Mouse (Mus musculus): ENCODE results near the gene Gm45062. TPM values are rescaled to one million over a fixed set of nuclear protein-coding genes. Genes with fewer than 3 reads are reported as not detected.

The Gm45062 gene
- polyA plus RNA-seq, 1 experiment = not detected

DNA sequence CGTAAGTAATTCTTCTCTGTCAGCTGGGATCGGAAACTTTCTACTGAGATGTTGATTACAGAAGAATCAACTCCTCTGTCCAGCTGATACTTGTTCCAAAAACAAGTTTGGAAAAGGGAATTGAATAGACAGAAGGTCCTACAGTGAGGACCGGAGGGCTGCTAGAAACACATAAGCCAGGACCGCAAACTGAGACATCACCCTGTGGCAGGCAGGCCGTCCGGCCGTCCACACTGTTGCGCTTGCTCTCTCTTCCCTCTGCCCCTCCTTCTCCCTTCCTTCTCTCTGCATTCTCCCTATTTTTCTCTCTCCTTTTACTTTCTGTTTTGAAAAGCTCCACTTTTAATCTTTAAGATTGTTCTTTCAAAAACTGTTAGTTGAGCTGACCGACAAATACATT lies 332.4 kb downstream of the Gm45062 start:
- H3K4me1 ChIP-seq (ENCODE audit: control insufficient read depth, insufficient read depth, insufficient read length) = no peaks in the 10 kb centered on the region
- no peak for DNase-seq (ENCODE audit: low read depth in 1 of 2, low spot score in 2 of 2)
- no peak overlapping the region for H3K27ac ChIP-seq (ENCODE audit: insufficient read depth, low read length)
- 94% methylated on average over 9 of the region's 9 CpGs for WGBS
- no peaks in the 10 kb centered on the region for H3K27me3 ChIP-seq (ENCODE audit: control insufficient read depth, insufficient read depth, low read length)
- peaks cover 11% of the 10 kb centered on the region for H3K36me3 ChIP-seq (ENCODE audit: control insufficient read depth, insufficient read depth, low read length)
- no peak for TF ChIP-seq CTCF (IDR thresholded peaks at IDR 0.05; ENCODE audit: extremely low read depth, insufficient read depth, insufficient read length, insufficient replicate concordance)
- no peak for TF ChIP-seq POLR2A (IDR thresholded peaks at IDR 0.05; ENCODE audit: low read depth, low read length)
- H3K4me3 ChIP-seq (ENCODE audit: extremely low read depth, insufficient read depth, insufficient read length) = no peak overlapping the region

DNA sequence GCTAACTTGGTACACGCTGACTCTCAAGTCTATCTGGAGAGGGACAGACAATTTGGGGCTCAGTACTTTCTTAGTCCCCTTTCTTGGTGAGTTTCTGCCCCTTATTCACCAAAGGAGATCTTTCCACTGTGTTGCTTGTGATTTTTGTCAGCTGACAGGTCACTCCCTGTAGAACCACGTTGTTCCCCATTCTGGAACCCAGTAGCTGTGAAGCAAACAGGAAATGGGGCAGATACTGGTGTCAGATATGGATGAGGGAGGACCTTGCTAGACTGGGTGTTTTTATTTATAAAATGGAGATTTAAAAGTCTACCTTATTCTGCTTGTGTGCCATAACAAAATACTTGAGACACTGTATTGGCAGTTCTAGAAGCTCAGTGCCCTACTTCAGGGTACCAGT lies 358.1 kb downstream of the Gm45062 start:
- no peaks in the 10 kb centered on the region for H3K36me3 ChIP-seq (ENCODE audit: control insufficient read depth, insufficient read depth, low read length)
- 51% methylated on average over 2 of the region's 2 CpGs for WGBS
- no peak for DNase-seq (ENCODE audit: low read depth in 1 of 2, low spot score in 2 of 2)
- H3K4me3 ChIP-seq (ENCODE audit: extremely low read depth, insufficient read depth, insufficient read length) = no peak overlapping the region
- no peak overlapping the region for H3K27ac ChIP-seq (ENCODE audit: insufficient read depth, low read length)
- peaks cover 5% of the 10 kb centered on the region; the same call in 1 of the 2 replicates for H3K4me1 ChIP-seq (ENCODE audit: control insufficient read depth, insufficient read depth, insufficient read length)
- TF ChIP-seq POLR2A (IDR thresholded peaks at IDR 0.05; ENCODE audit: low read depth, low read length) = no peak
- no peaks in the 10 kb centered on the region for H3K27me3 ChIP-seq (ENCODE audit: control insufficient read depth, insufficient read depth, low read length)

DNA sequence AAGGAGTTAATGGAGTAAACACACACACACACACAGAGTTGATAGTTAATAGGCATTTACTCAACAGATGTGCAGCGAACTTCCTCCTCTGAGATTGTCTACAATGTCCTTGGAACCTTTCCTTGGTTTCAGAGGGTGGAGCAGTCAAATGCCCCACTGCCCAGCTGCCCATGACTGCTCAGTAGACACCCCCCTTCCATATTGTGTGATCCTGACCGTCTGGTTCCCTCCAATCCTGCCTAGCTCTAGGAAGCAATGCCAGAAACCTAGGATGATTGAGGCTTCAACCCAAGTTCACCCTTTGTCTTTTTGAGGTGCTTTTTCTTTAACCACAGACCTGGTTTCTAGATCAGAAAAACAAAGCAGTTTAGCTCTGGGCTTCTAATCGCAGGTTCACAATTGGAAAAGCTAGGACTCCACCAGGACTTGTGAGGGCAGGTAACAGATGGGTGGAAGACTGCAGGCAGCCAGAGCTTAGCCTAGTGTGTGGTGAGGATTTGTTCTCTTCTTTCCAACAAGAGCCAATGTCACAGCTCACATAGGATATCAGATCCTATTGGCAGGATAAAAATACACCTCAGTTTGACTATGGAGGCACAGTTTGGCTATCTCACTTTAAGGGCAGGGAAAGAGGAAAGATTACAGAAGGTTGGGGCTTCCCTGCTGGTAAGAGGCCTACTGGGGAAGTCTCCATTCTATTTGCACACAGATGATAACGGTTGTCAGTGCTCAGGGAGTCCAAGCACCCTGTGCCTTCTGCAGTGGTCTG lies 360.5 kb downstream of the Gm45062 start:
- no peaks in the 10 kb centered on the region for H3K27me3 ChIP-seq (ENCODE audit: control insufficient read depth, insufficient read depth, low read length)
- no peak for TF ChIP-seq CTCF (IDR thresholded peaks at IDR 0.05; ENCODE audit: extremely low read depth, insufficient read depth, insufficient read length, insufficient replicate concordance)
- no peak for TF ChIP-seq POLR2A (IDR thresholded peaks at IDR 0.05; ENCODE audit: low read depth, low read length)
- H3K36me3 ChIP-seq (ENCODE audit: control insufficient read depth, insufficient read depth, low read length) = no peaks in the 10 kb centered on the region
- peaks cover 5% of the 10 kb centered on the region; the same call in 1 of the 2 replicates for H3K4me1 ChIP-seq (ENCODE audit: control insufficient read depth, insufficient read depth, insufficient read length)
- no peak overlapping the region for H3K4me3 ChIP-seq (ENCODE audit: extremely low read depth, insufficient read depth, insufficient read length)
- 87% methylated on average over 4 of the region's 4 CpGs for WGBS
- H3K27ac ChIP-seq (ENCODE audit: insufficient read depth, low read length) = no peak overlapping the region
- no peak for DNase-seq (ENCODE audit: low read depth in 1 of 2, low spot score in 2 of 2)

DNA sequence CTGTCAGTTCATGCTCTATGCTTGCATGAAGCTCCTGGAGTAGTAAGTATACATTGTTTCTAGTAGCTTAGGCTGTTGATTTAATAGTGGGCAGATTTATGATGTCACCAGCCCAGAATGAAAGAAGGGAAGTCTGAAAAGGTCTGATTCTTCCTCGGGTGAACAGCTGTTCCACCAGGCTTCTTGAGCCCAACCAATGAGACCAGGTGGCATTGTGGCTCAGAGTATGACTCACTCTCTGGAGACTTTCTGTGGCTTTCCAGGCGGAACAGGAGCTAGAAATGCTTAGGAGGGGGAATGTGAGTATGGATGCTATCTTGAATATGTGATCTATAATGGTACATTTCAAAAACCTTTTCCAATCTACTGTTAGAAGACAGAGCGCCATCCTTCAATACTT lies 363.8 kb downstream of the Gm45062 start:
- H3K27ac ChIP-seq (ENCODE audit: insufficient read depth, low read length) = no peak overlapping the region
- no peaks in the 10 kb centered on the region for H3K27me3 ChIP-seq (ENCODE audit: control insufficient read depth, insufficient read depth, low read length)
- no peaks in the 10 kb centered on the region for H3K36me3 ChIP-seq (ENCODE audit: control insufficient read depth, insufficient read depth, low read length)
- no peak overlapping the region for H3K4me3 ChIP-seq (ENCODE audit: extremely low read depth, insufficient read depth, insufficient read length)
- DNase-seq (ENCODE audit: low read depth in 1 of 2, low spot score in 2 of 2) = no peak
- no peak for TF ChIP-seq POLR2A (IDR thresholded peaks at IDR 0.05; ENCODE audit: low read depth, low read length)
- TF ChIP-seq CTCF (IDR thresholded peaks at IDR 0.05; ENCODE audit: extremely low read depth, insufficient read depth, insufficient read length, insufficient replicate concordance) = no peak
- WGBS = 45% methylated on average over 3 of the region's 3 CpGs
- no peaks in the 10 kb centered on the region; the same call in 1 of the 2 replicates for H3K4me1 ChIP-seq (ENCODE audit: control insufficient read depth, insufficient read depth, insufficient read length)

DNA sequence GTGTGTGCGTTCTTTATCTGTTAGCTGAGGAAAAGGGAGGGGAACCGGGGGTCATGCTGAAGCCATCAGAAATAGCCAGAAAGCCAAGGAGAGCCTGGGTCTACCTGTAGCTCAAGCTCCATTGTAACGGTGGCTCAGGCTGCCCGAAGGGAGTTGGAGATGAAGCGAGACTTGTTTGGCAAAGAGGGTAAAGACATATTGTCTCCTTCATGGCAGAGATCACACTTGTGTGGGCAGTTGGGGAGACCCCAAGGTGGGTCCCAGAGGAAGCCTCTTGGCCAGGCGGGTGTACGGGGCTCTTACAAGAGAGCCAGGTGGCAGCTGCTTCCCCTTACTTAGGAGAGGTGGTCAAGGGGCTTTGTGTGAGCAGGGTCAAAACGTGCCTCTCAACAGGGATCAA lies 369.0 kb downstream of the Gm45062 start:
- H3K27ac ChIP-seq (ENCODE audit: insufficient read depth, low read length) = no peak overlapping the region
- peaks cover 3% of the 10 kb centered on the region; the same call in 1 of the 2 replicates for H3K4me1 ChIP-seq (ENCODE audit: control insufficient read depth, insufficient read depth, insufficient read length)
- DNase-seq (ENCODE audit: low read depth in 1 of 2, low spot score in 2 of 2) = no peak
- WGBS = 88% methylated on average over 8 of the region's 8 CpGs
- no peak overlapping the region for H3K4me3 ChIP-seq (ENCODE audit: extremely low read depth, insufficient read depth, insufficient read length)
- H3K27me3 ChIP-seq (ENCODE audit: control insufficient read depth, insufficient read depth, low read length) = no peaks in the 10 kb centered on the region
- H3K36me3 ChIP-seq (ENCODE audit: control insufficient read depth, insufficient read depth, low read length) = no peaks in the 10 kb centered on the region
- TF ChIP-seq CTCF (IDR thresholded peaks at IDR 0.05; ENCODE audit: extremely low read depth, insufficient read depth, insufficient read length, insufficient replicate concordance) (no peak), POLR2A (IDR thresholded peaks at IDR 0.05; ENCODE audit: low read depth, low read length) (no peak)

DNA sequence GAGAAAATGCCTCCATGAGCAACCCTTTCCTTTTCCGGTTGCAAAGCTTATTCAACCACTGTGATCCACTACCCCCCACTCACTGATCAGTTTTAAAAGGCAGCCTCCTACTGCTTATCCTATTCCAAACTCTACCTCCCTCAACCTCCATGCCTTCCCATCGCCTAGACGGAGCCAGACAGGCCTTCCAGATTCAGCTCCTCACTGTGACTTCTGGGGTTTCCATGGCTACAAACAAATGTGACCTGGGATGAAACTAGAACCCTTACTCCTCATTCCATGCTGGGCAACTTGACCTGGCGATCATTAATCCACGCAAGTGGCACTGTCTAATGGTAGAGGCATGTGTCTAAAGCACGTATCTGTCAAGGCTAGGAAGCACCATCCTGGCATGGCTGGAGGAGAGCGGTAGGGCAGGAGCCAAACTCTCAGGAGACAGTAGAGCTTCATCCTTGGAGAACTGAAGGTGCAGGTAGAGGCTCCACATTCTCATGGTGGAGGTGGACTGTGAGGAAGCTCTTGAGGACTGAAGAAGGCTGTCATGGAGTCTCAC lies 369.5 kb downstream of the Gm45062 start:
- WGBS = 94% methylated on average over 7 of the region's 7 CpGs
- Histone ChIP-seq H3K4me1 (ENCODE audit: control insufficient read depth, insufficient read depth, insufficient read length) (peaks cover 3% of the 10 kb centered on the region; the same call in 1 of the 2 replicates), H3K4me3 (ENCODE audit: extremely low read depth, insufficient read depth, insufficient read length) (no peak overlapping the region), H3K36me3 (ENCODE audit: control insufficient read depth, insufficient read depth, low read length) (no peaks in the 10 kb centered on the region), H3K27me3 (ENCODE audit: control insufficient read depth, insufficient read depth, low read length) (no peaks in the 10 kb centered on the region), H3K27ac (ENCODE audit: insufficient read depth, low read length) (no peak overlapping the region)
- TF ChIP-seq POLR2A (IDR thresholded peaks at IDR 0.05; ENCODE audit: low read depth, low read length) (no peak), CTCF (IDR thresholded peaks at IDR 0.05; ENCODE audit: extremely low read depth, insufficient read depth, insufficient read length, insufficient replicate concordance) (no peak)
- no peak for DNase-seq (ENCODE audit: low read depth in 1 of 2, low spot score in 2 of 2)

DNA sequence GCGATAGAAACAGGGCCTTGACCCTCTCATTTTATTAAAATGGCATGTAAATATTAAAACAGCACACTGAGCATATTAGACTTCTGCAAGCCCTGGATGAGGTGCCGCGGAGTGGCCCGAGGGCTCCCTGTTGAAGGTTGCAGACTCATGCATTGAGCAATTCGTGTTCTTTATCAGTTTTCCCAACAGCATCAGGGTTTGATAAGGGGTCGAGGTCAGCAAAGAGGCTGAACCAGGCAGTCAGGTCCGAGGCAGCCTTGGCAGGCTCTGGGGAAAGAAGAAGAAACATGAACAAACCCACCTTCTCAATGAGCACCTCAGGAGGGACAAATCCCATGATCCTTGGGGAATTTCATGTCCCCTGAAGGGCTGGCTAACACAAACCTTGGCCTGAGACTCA lies 371.3 kb downstream of the Gm45062 start:
- H3K4me3 ChIP-seq (ENCODE audit: extremely low read depth, insufficient read depth, insufficient read length) = no peak overlapping the region
- TF ChIP-seq POLR2A (IDR thresholded peaks at IDR 0.05; ENCODE audit: low read depth, low read length) (no peak), CTCF (IDR thresholded peaks at IDR 0.05; ENCODE audit: extremely low read depth, insufficient read depth, insufficient read length, insufficient replicate concordance) (no peak)
- H3K27ac ChIP-seq (ENCODE audit: insufficient read depth, low read length) = no peak overlapping the region
- H3K4me1 ChIP-seq (ENCODE audit: control insufficient read depth, insufficient read depth, insufficient read length) = peaks cover 3% of the 10 kb centered on the region; the same call in 1 of the 2 replicates
- no peak for DNase-seq (ENCODE audit: low read depth in 1 of 2, low spot score in 2 of 2)
- no peaks in the 10 kb centered on the region for H3K36me3 ChIP-seq (ENCODE audit: control insufficient read depth, insufficient read depth, low read length)
- 87% methylated on average over 7 of the region's 7 CpGs for WGBS
- H3K27me3 ChIP-seq (ENCODE audit: control insufficient read depth, insufficient read depth, low read length) = no peaks in the 10 kb centered on the region

Data from spleen, adult 2 months (tissue).